Mouse (Mus musculus) neural tube, embryonic 13.5 days (tissue): ENCODE results near the gene Gnat1. TPM values are rescaled to one million over a fixed set of nuclear protein-coding genes. Genes with fewer than 3 reads are reported as not detected.
A peak's percentile ranks its signal among the peaks of the same experiment; 100 is the strongest.

Experiments used
- ATAC-seq: fragments of 200-750 bp; cut with Nextera tagmentation; 2 replicates; pipeline ENCODE4 v1.8.0; 2017; ENCODE audit warnings: low read depth, mild to moderate bottlenecking, moderate TSS enrichment, moderate library complexity
- H3K27ac ChIP-seq: fragments of 300-500 bp; sonication (generic); replicated peaks from 2 replicates; pipeline ENCODE4 v1.5.1; 2015; ENCODE audit warnings: moderate library complexity, mild to moderate bottlenecking, inconsistent platforms
- H3K27me3 ChIP-seq: fragments of 300-500 bp; sonication (generic); 2 replicates; pipeline ENCODE4 v1.6.1; 2015; ENCODE audit warnings: mild to moderate bottlenecking, inconsistent platforms
- H3K36me3 ChIP-seq: fragments of 300-500 bp; sonication (generic); 2 replicates; pipeline ENCODE4 v1.6.1; 2015; ENCODE audit warnings: mild to moderate bottlenecking, inconsistent platforms
- H3K4me1 ChIP-seq: fragments of 300-500 bp; sonication (generic); replicated peaks from 2 replicates; pipeline ENCODE4 v1.6.1; 2015; ENCODE audit warnings: inconsistent platforms
- H3K4me2 ChIP-seq: fragments of 300-500 bp; sonication (generic); 2 replicates; pipeline ENCODE4 v1.6.1; 2015; ENCODE audit warnings: inconsistent platforms, mild to moderate bottlenecking, moderate library complexity
- H3K4me3 ChIP-seq: fragments of 300-500 bp; sonication (generic); 2 replicates; pipeline ENCODE4 v1.5.1; 2015; ENCODE audit warnings: mild to moderate bottlenecking, inconsistent platforms
- H3K9ac ChIP-seq: fragments of 300-500 bp; sonication (generic); 2 replicates; pipeline ENCODE4 v1.6.1; 2015; ENCODE audit warnings: moderate library complexity, mild to moderate bottlenecking, inconsistent platforms
- H3K9me3 ChIP-seq: fragments of 300-500 bp; sonication (generic); 2 replicates; pipeline ENCODE4 v1.6.1; 2016; ENCODE audit warnings: inconsistent platforms
- WGBS: fragments of 180-500 bp; shearing (Covaris S2); methylation state at CpG from one replicate; pipeline ENCODE4 v1.1.7; 2015; 5-methylcytosine and 5-hydroxymethylcytosine counted together
- polyA plus RNA-seq: library from polyadenylated mRNA; unstranded; fragments of >200 nt; fragmentation: Nextera tagmentation; extraction: Ambion mirVana; gene quantifications from 2 replicates; pipeline ENCODE4 v1.2.1, GENCODE M21; 2015

Gnat1 gene
- polyA plus RNA-seq, 1 experiment from 2014 or later = 0.96 TPM

DNA sequence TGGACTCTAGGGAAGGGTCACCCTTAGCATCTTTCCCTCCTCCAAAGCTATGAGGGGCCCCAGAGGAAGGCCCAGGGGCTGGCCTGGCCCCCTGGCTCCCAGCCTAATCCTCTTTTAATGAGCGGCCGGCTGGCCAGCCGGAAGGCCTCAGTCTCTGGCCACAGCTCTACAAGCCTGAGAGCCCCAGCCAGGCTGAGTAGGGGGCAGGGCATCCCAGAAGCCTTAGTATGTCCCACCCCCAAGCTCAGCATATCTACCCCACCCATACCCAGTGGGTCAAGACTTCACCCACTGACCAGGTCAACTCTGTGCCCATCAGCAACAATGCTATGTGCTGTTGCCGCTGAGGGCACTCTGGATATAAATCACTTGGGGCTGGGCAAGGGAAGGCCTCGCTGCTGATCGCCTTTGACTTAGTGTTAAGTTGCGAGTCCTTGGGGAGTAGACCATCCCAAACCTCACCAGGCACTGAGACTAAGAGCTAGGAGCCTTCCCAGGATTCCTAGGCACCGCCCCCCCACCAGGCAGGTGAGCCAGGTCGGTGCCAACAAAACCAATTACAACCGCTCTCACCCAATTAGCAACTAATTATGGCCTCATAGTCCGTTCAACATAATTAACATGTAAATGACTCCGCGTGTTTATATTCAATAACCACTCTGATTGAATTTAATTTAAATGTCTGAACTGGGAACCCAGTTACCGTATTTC lies 18.5 kb upstream of the Gnat1 start:
- Histone ChIP-seq H3K27me3 (no peaks in the 10 kb centered on the region), H3K4me1 (peaks cover 88% of the 10 kb centered on the region), H3K9ac (peak overlapping the region; percentile 54; the same call in 1 of the 2 replicates), H3K9me3 (no peaks in the 10 kb centered on the region), H3K4me3 (no peak overlapping the region), H3K36me3 (peaks cover 6% of the 10 kb centered on the region; the same call in 1 of the 2 replicates), H3K27ac (peak overlapping the region; percentile 46; the same call in 1 of the 2 replicates), H3K4me2 (peak overlapping the region; percentile 26)
- WGBS = 9% methylated on average over 14 of the region's 14 CpGs
- ATAC-seq = no peak

GRCm38 (mm10) chr9:107696845-107697610 lies 17.5 kb upstream of the Gnat1 start:
- no peak overlapping the region for H3K27ac ChIP-seq
- no peaks in the 10 kb centered on the region for H3K9me3 ChIP-seq
- ATAC-seq = no peak
- peaks cover 82% of the 10 kb centered on the region for H3K4me1 ChIP-seq
- peaks cover 4% of the 10 kb centered on the region for H3K36me3 ChIP-seq
- 0 out of 2 replicates have a peak overlapping the region, but pooled peaks have one; percentile 54 for H3K9ac ChIP-seq
- no peak overlapping the region for H3K4me3 ChIP-seq
- H3K4me2 ChIP-seq = no peak overlapping the region
- 29% methylated on average over 9 of the region's 9 CpGs for WGBS
- H3K27me3 ChIP-seq = no peaks in the 10 kb centered on the region

GRCm38 (mm10) chr9:107696106-107696479 lies 16.6 kb upstream of the Gnat1 start:
- no peak for ATAC-seq
- no peak overlapping the region for H3K9ac ChIP-seq
- no peaks in the 10 kb centered on the region for H3K27me3 ChIP-seq
- H3K9me3 ChIP-seq = no peaks in the 10 kb centered on the region
- H3K27ac ChIP-seq = no peak overlapping the region
- H3K4me2 ChIP-seq = no peak overlapping the region
- no peak overlapping the region for H3K4me3 ChIP-seq
- H3K4me1 ChIP-seq = peaks cover 73% of the 10 kb centered on the region
- peaks cover 14% of the 10 kb centered on the region for H3K36me3 ChIP-seq
- WGBS = 54% methylated on average over 6 of the region's 6 CpGs

DNA sequence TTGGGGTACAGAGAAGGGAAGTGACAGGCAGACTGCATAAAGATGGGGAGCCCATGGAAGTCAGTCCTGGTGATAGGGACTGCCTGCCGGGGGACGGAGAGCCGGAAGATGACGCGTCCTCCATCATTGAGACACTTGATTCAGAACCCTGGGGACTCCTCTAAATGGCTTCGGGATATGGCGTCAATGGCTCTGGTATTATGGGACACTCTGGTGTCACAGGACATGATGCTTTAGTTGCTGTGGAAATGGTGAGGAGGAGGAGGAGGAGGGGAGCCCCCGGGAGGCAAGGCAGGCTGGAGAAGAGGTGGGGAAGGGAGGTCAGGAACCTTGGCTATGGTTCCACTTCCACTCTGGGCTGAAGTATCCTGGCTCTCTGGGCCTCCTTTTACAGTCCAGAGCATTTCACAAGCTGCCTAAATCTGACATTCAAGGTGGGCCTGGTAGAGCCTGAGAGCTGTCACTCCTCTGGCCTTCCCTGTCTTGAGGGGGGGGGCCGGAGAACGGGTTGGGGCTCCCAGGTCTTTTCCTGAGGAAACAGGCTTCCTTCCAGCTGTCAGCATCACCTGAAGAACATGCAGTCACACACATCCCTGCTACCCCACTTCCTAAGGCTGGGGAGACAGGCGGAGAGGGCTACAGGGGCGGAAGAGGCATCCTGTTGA lies 16.1 kb upstream of the Gnat1 start:
- Histone ChIP-seq H3K4me3 (no peak overlapping the region), H3K4me2 (no peak overlapping the region), H3K9ac (no peak overlapping the region), H3K36me3 (peaks cover 19% of the 10 kb centered on the region), H3K4me1 (peaks cover 69% of the 10 kb centered on the region), H3K9me3 (no peaks in the 10 kb centered on the region), H3K27me3 (no peaks in the 10 kb centered on the region), H3K27ac (no peak overlapping the region)
- WGBS = 83% methylated on average over 12 of the region's 12 CpGs
- ATAC-seq = no peak

- H3K27ac ChIP-seq = no peak overlapping the region
- peaks cover 27% of the 10 kb centered on the region for H3K36me3 ChIP-seq
- H3K4me1 ChIP-seq = peaks cover 60% of the 10 kb centered on the region
- WGBS = 75% methylated on average over 7 of the region's 7 CpGs
- no peak for ATAC-seq
- H3K4me3 ChIP-seq = no peak overlapping the region
- H3K4me2 ChIP-seq = no peak overlapping the region
- no peak overlapping the region for H3K9ac ChIP-seq
- no peaks in the 10 kb centered on the region for H3K9me3 ChIP-seq
- no peaks in the 10 kb centered on the region for H3K27me3 ChIP-seq
Measured at GRCm38 (mm10) chr9:107694627-107695026, 15.1 kb upstream of the Gnat1 start.

DNA sequence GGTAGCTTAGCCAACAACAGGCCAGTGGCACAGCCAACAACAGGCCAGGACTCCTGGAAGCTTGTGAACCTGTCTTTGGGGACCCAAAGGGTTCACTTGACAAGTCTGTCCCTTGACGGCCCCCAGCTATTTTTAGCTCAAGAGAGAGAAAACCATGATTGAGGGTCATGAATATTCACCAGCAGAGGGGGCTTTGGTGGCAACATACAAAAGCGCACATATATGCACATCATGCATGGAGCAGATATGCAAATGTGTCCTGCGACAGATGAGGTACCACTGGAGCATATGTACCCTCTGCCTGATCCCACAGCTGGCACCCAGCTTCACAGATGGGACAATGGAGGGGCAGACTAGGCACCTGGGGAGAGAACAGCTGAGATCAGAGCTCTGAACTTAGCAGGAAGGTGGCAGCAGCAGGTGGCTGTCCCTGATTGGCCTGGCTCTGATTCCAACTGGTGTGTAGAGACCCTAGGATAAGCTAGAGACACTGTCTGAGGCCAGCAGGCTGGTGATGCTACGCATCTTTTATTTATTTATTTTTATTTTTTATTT lies 14.0 kb upstream of the Gnat1 start:
- Histone ChIP-seq H3K4me1 (peaks cover 49% of the 10 kb centered on the region), H3K4me3 (no peak overlapping the region), H3K36me3 (peaks cover 36% of the 10 kb centered on the region), H3K9me3 (no peaks in the 10 kb centered on the region), H3K4me2 (no peak overlapping the region), H3K27ac (no peak overlapping the region), H3K27me3 (no peaks in the 10 kb centered on the region), H3K9ac (no peak overlapping the region)
- WGBS = 57% methylated on average over 4 of the region's 4 CpGs
- ATAC-seq = no peak

DNA sequence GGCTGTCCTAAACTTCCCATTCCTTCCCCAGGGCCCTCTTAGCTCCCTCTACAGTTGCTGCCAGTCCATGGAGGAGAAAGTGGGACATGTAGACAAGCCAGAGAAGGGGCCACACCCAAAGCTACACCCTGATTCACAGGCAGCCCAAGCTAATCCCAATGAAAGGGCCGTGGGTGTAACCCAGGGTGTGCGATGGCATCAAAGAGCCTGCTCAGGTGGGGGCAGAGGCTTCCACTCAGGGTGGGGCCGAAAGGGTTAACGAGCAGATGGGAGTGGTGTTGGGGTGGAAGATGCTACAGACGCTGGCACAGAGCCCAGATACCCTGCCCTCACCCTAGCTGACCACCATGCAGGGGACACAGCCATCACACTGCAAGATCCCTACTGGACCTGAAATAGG lies 13.3 kb upstream of the Gnat1 start:
- H3K4me3 ChIP-seq = no peak overlapping the region
- H3K4me1 ChIP-seq = peaks cover 42% of the 10 kb centered on the region
- WGBS = 83% methylated on average over 5 of the region's 5 CpGs

GRCm38 (mm10) chr9:107690391-107690790 lies 10.9 kb upstream of the Gnat1 start:
- Histone ChIP-seq H3K9me3 (no peaks in the 10 kb centered on the region), H3K36me3 (peaks cover 57% of the 10 kb centered on the region), H3K4me3 (no peak overlapping the region), H3K9ac (no peak overlapping the region), H3K4me1 (peaks cover 23% of the 10 kb centered on the region), H3K27ac (no peak overlapping the region), H3K27me3 (no peaks in the 10 kb centered on the region), H3K4me2 (no peak overlapping the region)
- WGBS = 79% methylated on average over 8 of the region's 8 CpGs
- ATAC-seq = no peak

More for the DNA sequence above, 13.3 kb upstream of the Gnat1 start:
- H3K9me3 ChIP-seq = no peaks in the 10 kb centered on the region
- no peaks in the 10 kb centered on the region for H3K27me3 ChIP-seq
- H3K27ac ChIP-seq = no peak overlapping the region
- no peak overlapping the region for H3K4me2 ChIP-seq
- H3K9ac ChIP-seq = no peak overlapping the region
- no peak for ATAC-seq
- peaks cover 43% of the 10 kb centered on the region for H3K36me3 ChIP-seq

DNA sequence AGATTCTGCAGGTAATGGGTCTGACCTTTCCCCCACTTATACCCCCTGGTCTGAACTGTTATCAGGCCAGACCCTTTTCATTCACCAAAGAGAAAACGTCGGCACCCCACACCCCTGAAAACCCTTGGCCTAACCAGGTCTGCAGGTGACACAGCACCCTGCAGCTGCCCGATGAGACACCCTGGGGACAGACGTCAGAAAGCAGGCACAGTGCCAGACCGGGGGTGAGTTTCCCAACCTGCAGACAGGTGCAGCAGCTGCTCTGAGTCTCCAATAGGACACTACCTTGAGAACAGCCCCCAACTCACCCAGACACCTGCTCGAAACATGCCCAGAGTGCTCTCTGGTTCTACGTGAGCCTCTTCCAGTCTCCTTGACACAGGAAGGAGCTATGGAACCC lies 9.4 kb upstream of the Gnat1 start:
- Histone ChIP-seq H3K4me3 (no peak overlapping the region), H3K4me1 (peaks cover 15% of the 10 kb centered on the region), H3K4me2 (no peak overlapping the region), H3K27ac (no peak overlapping the region), H3K36me3 (peaks cover 66% of the 10 kb centered on the region), H3K9ac (no peak overlapping the region), H3K27me3 (no peaks in the 10 kb centered on the region), H3K9me3 (no peaks in the 10 kb centered on the region)
- no peak for ATAC-seq
- WGBS = 79% methylated on average over 7 of the region's 7 CpGs

GRCm38 (mm10) chr9:107688415-107688814 lies 8.9 kb upstream of the Gnat1 start:
- Histone ChIP-seq H3K4me2 (no peak overlapping the region), H3K4me3 (no peak overlapping the region), H3K9ac (no peak overlapping the region), H3K27me3 (no peaks in the 10 kb centered on the region), H3K36me3 (peaks cover 71% of the 10 kb centered on the region), H3K27ac (no peak overlapping the region), H3K9me3 (no peaks in the 10 kb centered on the region), H3K4me1 (peaks cover 12% of the 10 kb centered on the region)
- WGBS = 85% methylated on average over 5 of the region's 5 CpGs
- ATAC-seq = no peak

- Histone ChIP-seq H3K36me3 (peaks cover 67% of the 10 kb centered on the region), H3K4me2 (no peak overlapping the region), H3K4me1 (0 out of 2 replicates have a peak, but pooled peaks cover 4% of the 10 kb centered on the region), H3K27ac (no peak overlapping the region), H3K9ac (no peak overlapping the region), H3K4me3 (no peak overlapping the region), H3K27me3 (no peaks in the 10 kb centered on the region), H3K9me3 (no peaks in the 10 kb centered on the region)
- ATAC-seq = peak; percentile 67
- 33% methylated on average over 17 of the region's 17 CpGs for WGBS
Measured at GRCm38 (mm10) chr9:107685231-107685981, 5.9 kb upstream of the Gnat1 start.
